Mouse (Mus musculus): ENCODE data around the gene Rnf38. TPM values are rescaled to one million over a fixed set of nuclear protein-coding genes. Genes with fewer than 3 reads are reported as not detected.

Gene Rnf38
- polyA plus RNA-seq, 1 experiment from 2014 or later: 59.6 TPM

- Histone ChIP-seq H3K27ac (no peak overlapping the region), H3K9ac (no peak overlapping the region), H3K27me3 (no peaks in the 10 kb centered on the region), H3K4me1 (no peaks in the 10 kb centered on the region), H3K36me3 (no peaks in the 10 kb centered on the region), H3K4me3 (no peak overlapping the region), H3K4me2 (replicated peaks) (no peak overlapping the region), H3K9me3 (replicated peaks) (no peaks in the 10 kb centered on the region)
- ATAC-seq (ENCODE audit: low FRiP score): no peak
- WGBS: 69% methylated on average over 1 of the region's 1 CpGs
These were observed 33.6 kb downstream of the Rnf38 start for GRCm38 (mm10) chr4:44199968-44200367.

GRCm38 (mm10) chr4:44187431-44187830 lies 46.2 kb downstream of the Rnf38 start:
- H3K4me1 ChIP-seq: no peaks in the 10 kb centered on the region
- H3K9ac ChIP-seq: no peak overlapping the region
- H3K4me2 ChIP-seq (replicated peaks): no peak overlapping the region
- 87% methylated on average over 10 of the region's 10 CpGs for WGBS
- no peak overlapping the region for H3K4me3 ChIP-seq
- H3K9me3 ChIP-seq (replicated peaks): no peaks in the 10 kb centered on the region
- H3K27ac ChIP-seq: no peak overlapping the region
- 0 out of 2 replicates have a peak, but pooled peaks cover 2% of the 10 kb centered on the region for H3K36me3 ChIP-seq
- no peaks in the 10 kb centered on the region for H3K27me3 ChIP-seq
- ATAC-seq (ENCODE audit: low FRiP score): no peak

GRCm38 (mm10) chr4:44183862-44184261 lies 49.7 kb downstream of the Rnf38 start:
- Histone ChIP-seq H3K4me3 (no peak overlapping the region), H3K27me3 (no peaks in the 10 kb centered on the region), H3K4me1 (peaks cover 3% of the 10 kb centered on the region), H3K9me3 (replicated peaks) (no peaks in the 10 kb centered on the region), H3K27ac (no peak overlapping the region), H3K9ac (no peak overlapping the region), H3K36me3 (0 out of 2 replicates have a peak, but pooled peaks cover 2% of the 10 kb centered on the region), H3K4me2 (replicated peaks) (no peak overlapping the region)
- 60% methylated on average over 1 of the region's 1 CpGs for WGBS
- ATAC-seq (ENCODE audit: low FRiP score): no peak

- Histone ChIP-seq H3K36me3 (no peaks in the 10 kb centered on the region), H3K9ac (no peak overlapping the region), H3K4me1 (peaks cover 3% of the 10 kb centered on the region), H3K27ac (no peak overlapping the region), H3K4me3 (no peak overlapping the region), H3K27me3 (no peaks in the 10 kb centered on the region), H3K4me2 (replicated peaks) (no peak overlapping the region), H3K9me3 (replicated peaks) (no peaks in the 10 kb centered on the region)
- ATAC-seq (ENCODE audit: low FRiP score): no peak
- 80% methylated on average over 5 of the region's 5 CpGs for WGBS
These were observed 53.8 kb downstream of the Rnf38 start for GRCm38 (mm10) chr4:44179748-44180147.

GRCm38 (mm10) chr4:44173177-44173576 lies 60.4 kb downstream of the Rnf38 start:
- H3K9ac ChIP-seq: no peak overlapping the region
- no peak overlapping the region for H3K4me2 ChIP-seq (replicated peaks)
- H3K27me3 ChIP-seq: no peaks in the 10 kb centered on the region
- H3K36me3 ChIP-seq: no peaks in the 10 kb centered on the region
- peaks cover 7% of the 10 kb centered on the region; the same call in 1 of the 2 replicates for H3K4me1 ChIP-seq
- WGBS: 0% methylated on average over 1 of the region's 1 CpGs
- no peak for ATAC-seq (ENCODE audit: low FRiP score)
- no peak overlapping the region for H3K27ac ChIP-seq
- no peak overlapping the region for H3K4me3 ChIP-seq
- no peaks in the 10 kb centered on the region for H3K9me3 ChIP-seq (replicated peaks)

GRCm38 (mm10) chr4:44172676-44173075 lies 60.9 kb downstream of the Rnf38 start:
- no peak for ATAC-seq (ENCODE audit: low FRiP score)
- Histone ChIP-seq H3K9me3 (replicated peaks) (no peaks in the 10 kb centered on the region), H3K4me2 (replicated peaks) (no peak overlapping the region), H3K4me3 (no peak overlapping the region), H3K4me1 (peaks cover 7% of the 10 kb centered on the region; the same call in 1 of the 2 replicates), H3K27me3 (no peaks in the 10 kb centered on the region), H3K9ac (no peak overlapping the region), H3K36me3 (no peaks in the 10 kb centered on the region), H3K27ac (no peak overlapping the region)
- 46% methylated on average over 5 of the region's 5 CpGs for WGBS

GRCm38 (mm10) chr4:44169884-44170283 lies 63.7 kb downstream of the Rnf38 start:
- no peak for ATAC-seq (ENCODE audit: low FRiP score)
- Histone ChIP-seq H3K36me3 (no peaks in the 10 kb centered on the region), H3K4me2 (replicated peaks) (no peak overlapping the region), H3K4me1 (peaks cover 19% of the 10 kb centered on the region), H3K4me3 (no peak overlapping the region), H3K9ac (no peak overlapping the region), H3K27me3 (no peaks in the 10 kb centered on the region), H3K9me3 (replicated peaks) (no peaks in the 10 kb centered on the region), H3K27ac (no peak overlapping the region)
- WGBS: 81% methylated on average over 3 of the region's 3 CpGs

GRCm38 (mm10) chr4:44168816-44169215 lies 64.8 kb downstream of the Rnf38 start:
- Histone ChIP-seq H3K4me3 (no peak overlapping the region), H3K36me3 (no peaks in the 10 kb centered on the region), H3K27ac (no peak overlapping the region), H3K9me3 (replicated peaks) (no peaks in the 10 kb centered on the region), H3K4me1 (peaks cover 27% of the 10 kb centered on the region), H3K4me2 (replicated peaks) (peak overlapping the region; percentile 60), H3K27me3 (no peaks in the 10 kb centered on the region), H3K9ac (no peak overlapping the region)
- WGBS: 5% methylated on average over 7 of the region's 7 CpGs
- ATAC-seq (ENCODE audit: low FRiP score): no peak

- Histone ChIP-seq H3K27me3 (no peaks in the 10 kb centered on the region), H3K4me3 (peak overlapping the region; percentile 40), H3K36me3 (no peaks in the 10 kb centered on the region), H3K9me3 (replicated peaks) (no peaks in the 10 kb centered on the region), H3K4me1 (peaks cover 31% of the 10 kb centered on the region), H3K4me2 (replicated peaks) (peak overlapping the region; percentile 60), H3K9ac (0 out of 2 replicates have a peak overlapping the region, but pooled peaks have one; percentile 23), H3K27ac (0 out of 2 replicates have a peak overlapping the region, but pooled peaks have one; percentile 40)
- peak; percentile 86 for ATAC-seq (ENCODE audit: low FRiP score)
- 0% methylated on average over 29 of the region's 34 CpGs for WGBS
These were observed 65.3 kb downstream of the Rnf38 start for GRCm38 (mm10) chr4:44168231-44168647.

- peak overlapping the region; percentile 79 for H3K4me3 ChIP-seq
- H3K4me1 ChIP-seq: peaks cover 38% of the 10 kb centered on the region
- H3K4me2 ChIP-seq (replicated peaks): peak overlapping the region; percentile 72
- H3K36me3 ChIP-seq: no peaks in the 10 kb centered on the region
- H3K27ac ChIP-seq: peak overlapping the region; percentile 99
- WGBS: under 1% methylated on average over 63 of the region's 95 CpGs
- ATAC-seq (ENCODE audit: low FRiP score): peak; percentile 92
- H3K9me3 ChIP-seq (replicated peaks): no peaks in the 10 kb centered on the region
- H3K9ac ChIP-seq: peak overlapping the region; percentile 92
- no peaks in the 10 kb centered on the region for H3K27me3 ChIP-seq
These were observed 66.0 kb downstream of the Rnf38 start for GRCm38 (mm10) chr4:44167397-44168121.

- H3K9ac ChIP-seq: peak overlapping the region; percentile 92
- no peaks in the 10 kb centered on the region for H3K36me3 ChIP-seq
- peak overlapping the region; percentile 72 for H3K4me2 ChIP-seq (replicated peaks)
- no peaks in the 10 kb centered on the region for H3K27me3 ChIP-seq
- H3K4me1 ChIP-seq: peaks cover 45% of the 10 kb centered on the region
- no peak for ATAC-seq (ENCODE audit: low FRiP score)
- no peaks in the 10 kb centered on the region for H3K9me3 ChIP-seq (replicated peaks)
- WGBS: 5% methylated on average over 20 of the region's 20 CpGs
- peak overlapping the region; percentile 99 for H3K27ac ChIP-seq
- peak overlapping the region; percentile 79 for H3K4me3 ChIP-seq
These were observed 66.7 kb downstream of the Rnf38 start for GRCm38 (mm10) chr4:44166702-44167396.

GRCm38 (mm10) chr4:44164621-44165020 lies 69.0 kb downstream of the Rnf38 start:
- no peaks in the 10 kb centered on the region for H3K27me3 ChIP-seq
- WGBS: 84% methylated on average over 5 of the region's 5 CpGs
- no peak overlapping the region for H3K27ac ChIP-seq
- peak overlapping the region; percentile 72 for H3K4me2 ChIP-seq (replicated peaks)
- no peak for ATAC-seq (ENCODE audit: low FRiP score)
- no peaks in the 10 kb centered on the region for H3K36me3 ChIP-seq
- H3K4me1 ChIP-seq: peaks cover 55% of the 10 kb centered on the region
- H3K4me3 ChIP-seq: no peak overlapping the region
- no peaks in the 10 kb centered on the region for H3K9me3 ChIP-seq (replicated peaks)
- H3K9ac ChIP-seq: no peak overlapping the region

Measured in hindbrain, embryonic 12.5 days (tissue).